Mouse (Mus musculus): ENCODE data around the gene Exosc9. TPM values are rescaled to one million over a fixed set of nuclear protein-coding genes. Genes with fewer than 3 reads are reported as not detected.
"Not testable (repeated sequence)": the region's sequence is repeated elsewhere in the genome, so short reads cannot be mapped to it uniquely, and the experiment has no call there.

Gene Exosc9
- total RNA-seq, 2 experiments from 2014 or later, result 37.2 to 42.7 TPM

GRCm38 (mm10) chr3:36557601-36558000, 5.2 kb downstream of the Exosc9 start:
- TF ChIP-seq CTCF (IDR thresholded peaks at IDR 0.05), result no peak
- Histone ChIP-seq H3K27ac (no peak overlapping the region), H3K4me3 (no peak overlapping the region)
- intact Hi-C loops (cut with DNase I), result no loop called here
- no peak for DNase-seq (ENCODE audit: extremely low spot score in 1 of 2, low spot score in 2 of 2)

GRCm38 (mm10) chr3:36559606-36560005, 7.2 kb downstream of the Exosc9 start:
- no peak for DNase-seq (ENCODE audit: extremely low spot score in 1 of 2, low spot score in 2 of 2)
- Histone ChIP-seq H3K4me3 (no peak overlapping the region), H3K27ac (no peak overlapping the region)
- TF ChIP-seq CTCF (IDR thresholded peaks at IDR 0.05), result no peak
- intact Hi-C loops (cut with DNase I), result no loop called here

- Histone ChIP-seq H3K4me3 (no peak overlapping the region), H3K27ac (no peak overlapping the region)
- no peak for DNase-seq (ENCODE audit: extremely low spot score in 1 of 2, low spot score in 2 of 2)
- intact Hi-C loops (cut with DNase I), result no loop called here
- TF ChIP-seq CTCF (IDR thresholded peaks at IDR 0.05), result no peak
Observed at GRCm38 (mm10) chr3:36563666-36564065, 11.3 kb downstream of the Exosc9 start.

- Histone ChIP-seq H3K27ac (no peak overlapping the region), H3K4me3 (no peak overlapping the region)
- no peak for DNase-seq (ENCODE audit: extremely low spot score in 1 of 2, low spot score in 2 of 2)
- no peak for TF ChIP-seq CTCF (IDR thresholded peaks at IDR 0.05)
- intact Hi-C loops (cut with DNase I), result no loop called here
Observed at GRCm38 (mm10) chr3:36569836-36570235, 17.4 kb downstream of the Exosc9 start.

GRCm38 (mm10) chr3:36571361-36571826, 19.0 kb downstream of the Exosc9 start:
- H3K27ac ChIP-seq, result no peak overlapping the region
- intact Hi-C loops (cut with DNase I), result no loop called here
- no peak for DNase-seq (ENCODE audit: extremely low spot score in 1 of 2, low spot score in 2 of 2)
- H3K4me3 ChIP-seq, result peak overlapping the region; percentile 61
- no peak for TF ChIP-seq CTCF (IDR thresholded peaks at IDR 0.05)

- intact Hi-C loops (cut with DNase I), result loop anchor here (1.0 kb wide), 1 partner anchor 20 kb away; the partner anchor contains the start of gene Exosc9
- peak; percentile 97 to 98 for DNase-seq (ENCODE audit: extremely low spot score in 1 of 2, low spot score in 2 of 2)
- Histone ChIP-seq H3K27ac (peak within 1 kb of the TSS; percentile 69), H3K4me3 (peak within 1 kb of the TSS; percentile 61)
- peak; percentile 60 for TF ChIP-seq CTCF (IDR thresholded peaks at IDR 0.05)
Observed at GRCm38 (mm10) chr3:36571827-36572378, 19.5 kb downstream of the Exosc9 start, which contains the start of gene Ccna2. Ccna2 (minus strand) TSS chr3:36572150.

- no peak for TF ChIP-seq CTCF (IDR thresholded peaks at IDR 0.05)
- Histone ChIP-seq H3K4me3 (no peak overlapping the region), H3K27ac (no peak overlapping the region)
- intact Hi-C loops (cut with DNase I), result no loop called here
- DNase-seq (ENCODE audit: extremely low spot score in 1 of 2, low spot score in 2 of 2), result no peak
Observed at GRCm38 (mm10) chr3:36598811-36599210, 46.4 kb downstream of the Exosc9 start.

- DNase-seq (ENCODE audit: extremely low spot score in 1 of 2, low spot score in 2 of 2); H3K27ac ChIP-seq; intact Hi-C loops (cut with DNase I); H3K4me3 ChIP-seq: not testable (repeated sequence)
- TF ChIP-seq CTCF (IDR thresholded peaks at IDR 0.05), result peak; percentile 17; the same call in 1 of the 2 replicates
Observed at GRCm38 (mm10) chr3:36599773-36600172, 47.4 kb downstream of the Exosc9 start.

GRCm38 (mm10) chr3:36605894-36606783, 53.7 kb downstream of the Exosc9 start:
- intact Hi-C loops (cut with DNase I), result no loop called here
- no peak for DNase-seq (ENCODE audit: extremely low spot score in 1 of 2, low spot score in 2 of 2)
- no peak overlapping the region for H3K27ac ChIP-seq
- no peak overlapping the region for H3K4me3 ChIP-seq
- no peak for TF ChIP-seq CTCF (IDR thresholded peaks at IDR 0.05)

GRCm38 (mm10) chr3:36612687-36613086, 60.3 kb downstream of the Exosc9 start:
- Histone ChIP-seq H3K4me3 (peak overlapping the region; percentile 72), H3K27ac (peak overlapping the region; percentile 75)
- no peak for DNase-seq (ENCODE audit: extremely low spot score in 1 of 2, low spot score in 2 of 2)
- intact Hi-C loops (cut with DNase I), result no loop called here
- TF ChIP-seq CTCF (IDR thresholded peaks at IDR 0.05), result no peak

- intact Hi-C loops (cut with DNase I), result no loop called here
- peak within 1 kb of the TSS; percentile 75 for H3K27ac ChIP-seq
Observed at GRCm38 (mm10) chr3:36613202-36613907, 60.9 kb downstream of the Exosc9 start, which contains the start of gene Bbs7. Bbs7 (minus strand) TSS chr3:36613477.

GRCm38 (mm10) chr3:36613908-36614255, 61.5 kb downstream of the Exosc9 start:
- Histone ChIP-seq H3K27ac (no peak overlapping the region), H3K4me3 (peak overlapping the region; percentile 72; the same call in 1 of the 2 replicates)
- DNase-seq (ENCODE audit: extremely low spot score in 1 of 2, low spot score in 2 of 2), result peak in 1 of 2 experiments; percentile 13
- intact Hi-C loops (cut with DNase I), result no loop called here
- TF ChIP-seq CTCF (IDR thresholded peaks at IDR 0.05), result no peak

More at GRCm38 (mm10) chr3:36613202-36613907, 60.9 kb downstream of the Exosc9 start, which contains the start of gene Bbs7:
- DNase-seq (ENCODE audit: extremely low spot score in 1 of 2, low spot score in 2 of 2), result peak; percentile 95
- TF ChIP-seq CTCF (IDR thresholded peaks at IDR 0.05), result no peak
- H3K4me3 ChIP-seq, result peak within 1 kb of the TSS; percentile 72

Other genes with a start within 250 kb of the Exosc9 start
- gene Anxa5, start 76.7 kb upstream of the Exosc9 start, total RNA-seq (2021), result 10 to 100 TPM; 69.0 to 71.9 TPM
- gene 1810062G17Rik, start 76.7 kb upstream of the Exosc9 start, total RNA-seq (2021), result not detected
- 10 to 100 TPM; 35.7 to 44.6 TPM for gene Gm11549, start 30.8 kb upstream of the Exosc9 start, total RNA-seq (2021)
- 1 to 10 TPM in 1 of 2 experiments, under 1 TPM in 1; 0.63 to 1.1 TPM for gene Ccna2, start 19.5 kb downstream of the Exosc9 start, total RNA-seq (2021)
- 10 to 100 TPM; 14.1 to 18.5 TPM for gene Bbs7, start 60.9 kb downstream of the Exosc9 start, total RNA-seq (2021)
- 10 to 100 TPM; 18.3 to 19.3 TPM for gene Trpc3, start 137.6 kb downstream of the Exosc9 start, total RNA-seq (2021)